ENCODE assay signal across 8 mouse cellular contexts in genomic region chr3:116007941-116008440, GRCm38 (mm10). TPM values are rescaled to one million over a fixed set of nuclear protein-coding genes. Genes with fewer than 3 reads are reported as not detected.
DNase-seq lines count a peak whose midpoint lies in the region; ATAC-seq lines count a peak whose summit lies in the region.

No protein-coding gene starts in this region.

- H3K9me3 ChIP-seq in lung, embryonic 16.5 days (ENCODE audit: control insufficient read depth, low read length) = no peaks in the 10 kb centered on the region

- H3K4me1 ChIP-seq in lung, embryonic 16.5 days (replicated peaks; ENCODE audit: control insufficient read depth, insufficient read depth, low read length) = peaks cover 9% of the 10 kb centered on the region

- WGBS in lung, embryonic 16.5 days = under 1% methylated on average over 12 of the region's 12 CpGs

- ATAC-seq in frontal cortex, adult (ENCODE audit: low TSS enrichment) = peak; percentile 72
- peak; percentile 69 to 72 for ATAC-seq in hematopoietic stem cell, adult 5-6 weeks (replicated peaks in 1 of 2; ENCODE audit: insufficient read depth in 1 of 2, low FRiP score in 2 of 2, low TSS enrichment in 1 of 2, low read depth in 1 of 2, poor library complexity in 2 of 2, severe bottlenecking in 2 of 2)
- ATAC-seq in lung, embryonic 16.5 days (ENCODE audit: low read depth) = peak; percentile 63

- no peaks in the 10 kb centered on the region for H3K27me3 ChIP-seq in lung, embryonic 16.5 days (ENCODE audit: control insufficient read depth, insufficient read depth, low read depth, low read length)

- DNase-seq in Muller cell, postnatal 12 days (ENCODE audit: inconsistent ontology term) = peak; percentile 89
- DNase-seq in cerebellum, adult 9-10 months = peak; percentile 90
- DNase-seq in layer of hippocampus, adult 9-11 months = peak; percentile 86
- peak; percentile 53 for DNase-seq in ovary, postnatal 14 days (ENCODE audit: low spot score)
- DNase-seq in thymus, postnatal 25 days = peak; percentile 64

- peaks cover 6% of the 10 kb centered on the region; the same call in 1 of the 2 replicates for H3K36me3 ChIP-seq in lung, embryonic 16.5 days (ENCODE audit: control insufficient read depth, insufficient read depth, low read length)

- peak overlapping the region; percentile 83 for H3K9ac ChIP-seq in lung, embryonic 16.5 days (ENCODE audit: low read length)

- peak overlapping the region; percentile 90 for H3K27ac ChIP-seq in lung, embryonic 16.5 days (ENCODE audit: low read length)

- H3K4me2 ChIP-seq in lung, embryonic 16.5 days (ENCODE audit: low read depth, low read length) = peak overlapping the region; percentile 99

- H3K4me3 ChIP-seq in lung, embryonic 16.5 days (ENCODE audit: low read length) = peak overlapping the region; percentile 89

RNA-seq across cellular contexts. Expression of gene Extl2, which starts 0.7 kb away (rescaled TPM):
- total RNA-seq in hematopoietic stem cell, adult 5-6 weeks (2017) = 18.0 and 19.2 TPM in 2 replicates
- 16.9 and 18.0 TPM in 2 replicates for polyA plus RNA-seq in lung, embryonic 16.5 days (2015; fragmentation: Nextera tagmentation; extraction: Ambion mirVana)

RNA-seq across cellular contexts. Expression of gene Slc30a7, which starts 0.8 kb away (rescaled TPM):
- total RNA-seq in hematopoietic stem cell, adult 5-6 weeks (2017) = 37.8 and 50.4 TPM in 2 replicates
- 30.3 and 34.6 TPM in 2 replicates for polyA plus RNA-seq in lung, embryonic 16.5 days (2015; fragmentation: Nextera tagmentation; extraction: Ambion mirVana)

Comparison
In these comparisons a context has a peak if more than half of its experiments do, and no peak if none do; other contexts are left out.
1. Peak in every context shown above with its lines: DNase-seq, ATAC-seq, H3K4me3 ChIP-seq and H3K27ac ChIP-seq.